Mouse (Mus musculus) embryonic facial prominence, embryonic 11.5 days (tissue): ENCODE measurements around the gene Msi2. TPM values are rescaled to one million over a fixed set of nuclear protein-coding genes. Genes with fewer than 3 reads are reported as not detected.

Source experiments
- ATAC-seq: fragments of 200-750 bp; cut with Nextera tagmentation; replicated peaks from 2 replicates; pipeline ENCODE4 v1.8.0; 2017; ENCODE audit warnings: low read depth; ENCODE audit not compliant: insufficient number of reproducible peaks, low FRiP score, low TSS enrichment
- DNase-seq: peaks from one replicate; pipeline ENCODE4 v3.0.0-alpha.2; 2015; ENCODE audit warnings: low spot score
- H3K27ac ChIP-seq: fragments of 300-500 bp; sonication (generic); replicated peaks from 2 replicates; pipeline ENCODE4 v1.5.1; 2014; ENCODE audit warnings: mild to moderate bottlenecking, low read depth, low read length, control low read depth
- H3K27me3 ChIP-seq: fragments of 300-500 bp; sonication (generic); 2 replicates; pipeline ENCODE4 v1.6.1; 2014; ENCODE audit warnings: mild to moderate bottlenecking, low read length, moderate library complexity, mixed read lengths; ENCODE audit not compliant: control insufficient read depth, insufficient read depth
- H3K36me3 ChIP-seq: fragments of 300-500 bp; sonication (generic); replicated peaks from 2 replicates; pipeline ENCODE4 v1.6.1; 2014; ENCODE audit warnings: low read depth, mild to moderate bottlenecking, low read length, moderate library complexity, mixed read lengths; ENCODE audit not compliant: control insufficient read depth, insufficient read depth
- H3K4me1 ChIP-seq: fragments of 300-500 bp; sonication (generic); 2 replicates; pipeline ENCODE4 v1.6.1; 2014; ENCODE audit warnings: low read length, mixed read lengths; ENCODE audit not compliant: control insufficient read depth, insufficient read depth
- H3K4me2 ChIP-seq: fragments of 300-500 bp; sonication (generic); 2 replicates; pipeline ENCODE4 v1.6.1; 2014; ENCODE audit warnings: low read depth, mild to moderate bottlenecking, control low read depth, low read length, moderate library complexity
- H3K4me3 ChIP-seq: fragments of 300-500 bp; sonication (generic); 2 replicates; pipeline ENCODE4 v1.5.1; 2014; ENCODE audit warnings: low read depth, low read length, control low read depth
- H3K9ac ChIP-seq: fragments of 300-500 bp; sonication (generic); replicated peaks from 2 replicates; pipeline ENCODE4 v1.6.1; 2014; ENCODE audit warnings: mild to moderate bottlenecking, control low read depth, low read length
- H3K9me3 ChIP-seq: fragments of 300-500 bp; sonication (generic); replicated peaks from 2 replicates; pipeline ENCODE4 v1.6.1; 2016; ENCODE audit warnings: mild to moderate bottlenecking, low read length, inconsistent platforms, mixed read lengths; ENCODE audit not compliant: control insufficient read depth
- WGBS: fragments of 180-500 bp; shearing (Covaris S2); extraction: QIAGEN DNeasy Blood & Tissue Kit; methylation state at CpG from one replicate; pipeline ENCODE4 v1.1.7; 2014; 5-methylcytosine and 5-hydroxymethylcytosine counted together
- polyA plus RNA-seq: library from polyadenylated mRNA; unstranded; fragments of >200 nt; fragmentation: Nextera tagmentation; extraction: Ambion mirVana; gene quantifications from 2 replicates; pipeline ENCODE4 v1.2.1, GENCODE M21; 2014

Gene Msi2
- polyA plus RNA-seq, 1 experiment from 2014 or later = 13.4 TPM

DNA sequence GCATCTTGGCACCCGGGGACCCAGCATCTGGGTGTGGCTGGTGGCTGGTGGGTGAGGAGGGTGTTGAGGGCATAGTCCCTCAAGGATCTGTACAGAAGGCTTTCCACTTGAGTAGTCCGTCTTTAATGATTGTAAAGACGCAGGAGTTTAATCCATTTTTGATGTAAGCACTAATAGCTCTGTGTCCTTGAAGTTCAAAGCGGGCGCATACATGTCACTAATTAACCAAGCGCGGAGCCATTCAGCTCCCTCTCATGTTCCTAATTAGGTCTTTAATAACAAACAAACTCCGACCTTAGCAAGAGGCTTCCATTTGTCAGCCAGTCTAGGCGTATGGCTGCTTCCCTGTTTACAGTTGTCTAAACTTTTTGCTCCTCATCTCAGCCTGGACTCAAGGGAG, 363.5 kb downstream of the Msi2 start:
- no peak for ATAC-seq
- H3K4me3 ChIP-seq = no peak overlapping the region
- H3K4me2 ChIP-seq = no peak overlapping the region
- H3K4me1 ChIP-seq = no peaks in the 10 kb centered on the region
- no peak overlapping the region for H3K27ac ChIP-seq
- H3K9me3 ChIP-seq = no peaks in the 10 kb centered on the region
- H3K36me3 ChIP-seq = peaks cover 2% of the 10 kb centered on the region; the same call in 1 of the 2 replicates
- H3K27me3 ChIP-seq = no peaks in the 10 kb centered on the region
- no peak for DNase-seq
- WGBS = 83% methylated on average over 9 of the region's 9 CpGs
- no peak overlapping the region for H3K9ac ChIP-seq

DNA sequence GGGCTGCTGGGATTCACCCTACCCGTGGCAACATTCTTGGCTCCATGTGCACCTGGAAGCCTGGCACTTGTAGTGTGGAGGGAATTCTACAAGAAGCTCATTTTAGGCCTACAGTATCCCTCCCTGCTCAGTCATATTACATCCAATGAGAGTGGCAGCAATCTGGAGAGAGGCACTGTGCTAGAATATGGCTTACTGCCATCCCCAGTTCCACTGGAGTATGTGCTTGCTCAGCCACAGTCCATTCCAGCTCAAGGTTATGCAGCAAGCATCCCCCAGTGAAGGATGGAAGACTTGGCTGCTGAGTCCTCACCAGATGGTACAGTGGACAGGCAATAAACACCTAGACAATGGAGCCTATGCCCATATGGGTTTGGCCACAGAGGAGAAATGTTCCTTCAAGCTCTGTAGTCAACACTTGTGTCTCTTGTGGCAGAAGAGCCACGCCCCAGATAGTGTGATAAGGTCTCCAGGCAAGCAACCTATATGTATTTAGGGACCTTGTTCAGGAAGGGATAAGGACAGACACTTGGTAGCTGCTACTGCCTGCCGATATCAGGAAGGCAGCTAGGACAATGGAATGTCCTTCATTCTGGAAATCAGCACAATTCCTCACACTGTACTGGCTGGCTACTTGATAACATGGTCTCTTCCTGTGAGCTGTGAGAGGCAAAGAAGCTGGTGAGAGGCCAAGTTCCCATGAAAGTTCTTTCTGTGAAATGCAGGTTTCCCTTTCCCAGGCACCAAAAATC, 366.4 kb downstream of the Msi2 start:
- Histone ChIP-seq H3K36me3 (peaks cover 2% of the 10 kb centered on the region; the same call in 1 of the 2 replicates), H3K27ac (no peak overlapping the region), H3K9me3 (no peaks in the 10 kb centered on the region), H3K4me3 (no peak overlapping the region), H3K27me3 (no peaks in the 10 kb centered on the region), H3K4me1 (no peaks in the 10 kb centered on the region), H3K9ac (no peak overlapping the region), H3K4me2 (no peak overlapping the region)
- WGBS = 83% methylated on average over 3 of the region's 3 CpGs
- DNase-seq (no peak), ATAC-seq (no peak)

DNA sequence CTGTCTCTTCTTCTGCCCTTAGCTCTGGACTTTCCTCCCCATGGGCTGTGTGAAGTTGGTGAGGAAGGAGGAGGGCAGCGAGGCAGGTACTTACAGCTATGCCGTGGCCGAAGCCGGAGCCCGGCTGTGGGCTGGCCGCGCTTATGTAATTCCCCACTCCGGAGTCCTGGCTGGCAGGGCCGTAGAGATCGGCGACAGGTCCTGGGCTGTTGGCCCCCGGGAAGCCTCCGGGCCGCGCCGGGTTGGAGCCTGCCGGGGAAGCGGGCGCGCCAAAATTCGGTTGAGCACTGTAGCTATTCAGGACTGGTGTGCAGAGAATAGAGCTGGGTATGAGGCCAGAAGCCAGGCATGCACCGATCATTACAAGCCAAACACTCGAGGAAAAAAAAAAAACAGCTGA, 369.6 kb downstream of the Msi2 start:
- WGBS = 66% methylated on average over 23 of the region's 23 CpGs
- ATAC-seq (no peak), DNase-seq (no peak)
- Histone ChIP-seq H3K9me3 (no peaks in the 10 kb centered on the region), H3K9ac (no peak overlapping the region), H3K27me3 (no peaks in the 10 kb centered on the region), H3K36me3 (no peaks in the 10 kb centered on the region), H3K4me2 (no peak overlapping the region), H3K4me1 (no peaks in the 10 kb centered on the region), H3K4me3 (no peak overlapping the region), H3K27ac (no peak overlapping the region)

DNA sequence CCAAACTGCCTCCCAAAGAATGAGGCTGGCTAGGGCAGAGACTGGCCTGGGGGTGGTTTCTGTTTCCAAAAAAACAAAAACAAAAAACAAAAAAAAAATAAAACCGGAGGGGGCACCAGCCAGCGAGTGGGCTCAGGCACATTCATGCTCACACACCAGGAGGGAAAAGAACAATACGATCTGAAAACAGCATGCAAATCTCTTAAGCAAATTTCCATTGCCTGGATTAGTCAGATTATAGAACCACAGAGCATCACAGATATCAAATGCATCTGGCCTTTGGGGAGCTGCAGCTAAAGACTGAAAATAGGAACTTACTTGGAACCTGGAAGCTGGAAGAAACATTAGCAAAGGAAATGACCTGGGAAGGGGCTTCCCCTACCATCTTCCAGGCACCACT, 370.3 kb downstream of the Msi2 start:
- 69% methylated on average over 3 of the region's 3 CpGs for WGBS
- no peaks in the 10 kb centered on the region for H3K36me3 ChIP-seq

DNA sequence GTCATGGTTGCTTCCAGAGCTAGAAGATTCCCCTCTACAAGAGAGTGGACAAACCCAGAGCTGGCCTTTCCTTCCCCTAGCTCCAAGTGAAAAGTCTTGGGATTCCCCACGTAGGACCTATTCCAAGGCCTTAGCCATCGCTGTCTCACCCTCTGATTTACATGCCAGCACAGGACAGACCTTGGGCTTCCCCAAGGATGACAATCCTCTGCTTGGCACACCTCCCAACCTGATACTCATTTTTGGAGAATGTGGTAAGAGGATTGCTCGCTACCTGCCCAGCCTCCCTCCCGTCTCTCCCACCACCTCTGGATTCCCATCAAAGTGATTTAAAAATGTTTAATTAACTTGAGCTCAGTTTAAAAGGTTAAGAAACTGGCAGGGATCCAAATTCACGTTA, 372.2 kb downstream of the Msi2 start:
- 92% methylated on average over 5 of the region's 5 CpGs for WGBS
- H3K9ac ChIP-seq = no peak overlapping the region
- no peaks in the 10 kb centered on the region for H3K4me1 ChIP-seq
- H3K4me3 ChIP-seq = no peak overlapping the region
- ATAC-seq (no peak), DNase-seq (no peak)
- H3K27me3 ChIP-seq = no peaks in the 10 kb centered on the region
- no peak overlapping the region for H3K4me2 ChIP-seq
- H3K9me3 ChIP-seq = no peaks in the 10 kb centered on the region
- no peaks in the 10 kb centered on the region for H3K36me3 ChIP-seq
- H3K27ac ChIP-seq = no peak overlapping the region

More for the DNA sequence above, 370.3 kb downstream of the Msi2 start:
- Histone ChIP-seq H3K4me1 (no peaks in the 10 kb centered on the region), H3K4me2 (no peak overlapping the region), H3K27me3 (no peaks in the 10 kb centered on the region), H3K9me3 (no peaks in the 10 kb centered on the region), H3K4me3 (no peak overlapping the region), H3K27ac (no peak overlapping the region), H3K9ac (no peak overlapping the region)
- ATAC-seq = no peak
- DNase-seq = no peak

DNA sequence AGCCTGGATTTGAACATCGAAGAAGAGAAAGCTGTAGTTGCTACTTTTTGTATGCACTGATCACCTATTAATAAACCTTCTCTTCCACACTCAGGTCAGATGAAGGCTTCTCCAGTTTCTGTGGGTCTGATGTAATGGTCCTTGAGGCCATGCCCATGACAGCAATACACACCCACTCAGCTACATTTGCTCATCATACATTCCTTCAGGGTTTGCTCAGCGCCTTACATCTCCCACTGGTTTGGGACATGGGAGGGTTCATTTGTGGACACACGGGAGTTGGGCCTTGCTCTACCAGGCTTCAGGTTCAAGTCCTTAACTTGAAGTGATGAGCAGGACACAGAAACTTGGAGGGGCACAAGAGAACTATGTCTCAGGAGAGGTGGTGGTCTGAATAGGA, 380.4 kb downstream of the Msi2 start:
- Histone ChIP-seq H3K4me2 (no peak overlapping the region), H3K4me1 (no peaks in the 10 kb centered on the region), H3K9ac (no peak overlapping the region), H3K27ac (no peak overlapping the region), H3K9me3 (no peaks in the 10 kb centered on the region), H3K4me3 (no peak overlapping the region), H3K36me3 (no peaks in the 10 kb centered on the region), H3K27me3 (no peaks in the 10 kb centered on the region)
- no peak for DNase-seq
- 96% methylated on average over 3 of the region's 3 CpGs for WGBS
- ATAC-seq = no peak

DNA sequence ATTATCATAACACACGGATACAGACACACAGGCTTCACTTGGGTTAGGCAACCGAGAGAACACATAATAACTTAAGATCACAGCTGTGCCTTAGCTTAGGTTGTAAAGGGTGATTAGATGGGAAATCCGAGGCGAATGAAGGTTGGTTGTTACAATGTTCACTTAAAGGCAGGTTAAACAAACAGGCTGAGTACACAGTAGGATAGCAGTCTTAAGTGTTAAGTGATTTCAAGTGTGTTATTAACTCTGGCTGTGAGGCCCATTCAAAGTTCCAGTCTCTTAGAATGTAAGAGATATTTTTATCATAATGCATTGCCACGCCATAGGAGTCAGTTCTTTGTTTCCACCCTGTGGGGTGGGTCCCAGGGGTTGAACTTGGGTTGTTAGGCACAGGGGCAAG, 383.4 kb downstream of the Msi2 start:
- Histone ChIP-seq H3K36me3 (no peaks in the 10 kb centered on the region), H3K27ac (no peak overlapping the region), H3K9me3 (no peaks in the 10 kb centered on the region), H3K4me1 (no peaks in the 10 kb centered on the region), H3K4me2 (no peak overlapping the region), H3K4me3 (no peak overlapping the region), H3K9ac (no peak overlapping the region), H3K27me3 (no peaks in the 10 kb centered on the region)
- WGBS = 56% methylated on average over 5 of the region's 5 CpGs
- no peak for DNase-seq
- no peak for ATAC-seq

DNA sequence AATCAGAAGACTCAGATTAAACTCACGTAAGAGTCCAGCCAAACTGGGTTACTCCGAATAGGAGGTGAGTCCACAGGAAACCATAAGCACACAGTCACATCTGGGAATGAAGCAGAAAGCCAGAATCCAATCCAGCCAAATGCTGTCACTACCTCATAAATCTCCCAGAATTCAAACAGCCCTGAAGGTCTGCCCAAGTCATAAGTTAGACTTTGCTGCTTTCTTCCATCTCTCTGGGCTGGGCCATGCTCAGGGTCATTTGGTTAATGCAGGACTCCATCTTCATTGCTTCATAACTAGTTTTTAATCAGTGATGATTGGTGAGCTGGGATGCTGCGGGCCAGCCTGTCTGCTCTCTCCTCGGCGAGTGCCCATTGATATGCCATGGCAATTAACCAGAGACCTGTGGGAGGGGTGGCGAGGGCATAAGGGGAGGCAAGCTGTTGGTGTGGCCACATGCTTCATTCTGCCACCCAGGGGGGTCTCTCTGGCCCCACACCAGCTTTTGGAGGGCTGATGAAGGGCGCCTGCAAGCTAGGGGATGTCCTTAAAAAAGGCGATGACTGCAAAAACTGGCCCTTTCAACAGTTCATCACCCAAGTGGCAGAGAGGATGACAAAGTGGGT, 385.9 kb downstream of the Msi2 start:
- Histone ChIP-seq H3K4me1 (no peaks in the 10 kb centered on the region), H3K9ac (no peak overlapping the region), H3K4me2 (no peak overlapping the region), H3K9me3 (no peaks in the 10 kb centered on the region), H3K4me3 (no peak overlapping the region), H3K36me3 (no peaks in the 10 kb centered on the region), H3K27me3 (no peaks in the 10 kb centered on the region), H3K27ac (no peak overlapping the region)
- DNase-seq (no peak), ATAC-seq (no peak)
- 88% methylated on average over 8 of the region's 8 CpGs for WGBS
